Mouse (Mus musculus) heart, postnatal 36 days (tissue): ENCODE measurements around the gene Ntm. TPM values are rescaled to one million over a fixed set of nuclear protein-coding genes. Genes with fewer than 3 reads are reported as not detected.
A peak's percentile ranks its signal among the peaks of the same experiment; 100 is the strongest.

Source experiments
- DNase-seq, 2 experiments: peaks; one replicate each; pipeline ENCODE4 v3.0.0; 2021 to 2022
- intact Hi-C: fragments of 180-260 bp; cut with DNase I; formaldehyde crosslinking; loops from one replicate; pipeline ENCODE4 v1.15.1; 2025
- total RNA-seq, 2 experiments: library from RNA; stranded (reverse); gene quantifications; 2 replicates each; pipeline ENCODE4 v1.2.3; 2021

Gene Ntm
- total RNA-seq, 2 experiments from 2014 or later = 2.0 to 2.6 TPM

GRCm38 (mm10) chr9:29523221-29523620, 439.7 kb downstream of the Ntm start:
- no peak for DNase-seq
- intact Hi-C loops = no loop called here

GRCm38 (mm10) chr9:29519181-29519580, 443.8 kb downstream of the Ntm start:
- no peak for DNase-seq
- intact Hi-C loops = no loop called here

- intact Hi-C loops = no loop called here
- DNase-seq = no peak
These were observed 446.3 kb downstream of the Ntm start for GRCm38 (mm10) chr9:29516688-29517087.

- intact Hi-C loops = no loop called here
- no peak for DNase-seq
These were observed 448.2 kb downstream of the Ntm start for GRCm38 (mm10) chr9:29514588-29515356.

- no peak for DNase-seq
- intact Hi-C loops = no loop called here
These were observed 466.9 kb downstream of the Ntm start for GRCm38 (mm10) chr9:29496002-29496401.

GRCm38 (mm10) chr9:29482272-29482671, 480.7 kb downstream of the Ntm start:
- intact Hi-C loops = no loop called here

GRCm38 (mm10) chr9:29479051-29479450, 483.9 kb downstream of the Ntm start:
- no peak for DNase-seq
- intact Hi-C loops = no loop called here

More at GRCm38 (mm10) chr9:29482272-29482671, 480.7 kb downstream of the Ntm start:
- DNase-seq = no peak

GRCm38 (mm10) chr9:29477219-29477618, 485.7 kb downstream of the Ntm start:
- no peak for DNase-seq
- intact Hi-C loops = no loop called here

- no peak for DNase-seq
- intact Hi-C loops = no loop called here
These were observed 489.5 kb downstream of the Ntm start for GRCm38 (mm10) chr9:29473418-29473817.

GRCm38 (mm10) chr9:29472226-29472625, 490.7 kb downstream of the Ntm start:
- DNase-seq = no peak
- intact Hi-C loops = no loop called here

GRCm38 (mm10) chr9:29464756-29465155, 498.2 kb downstream of the Ntm start:
- DNase-seq = no peak
- intact Hi-C loops = no loop called here

GRCm38 (mm10) chr9:29462970-29463593, 499.9 kb downstream of the Ntm start:
- intact Hi-C loops = no loop called here

GRCm38 (mm10) chr9:29457976-29458572, 504.9 kb downstream of the Ntm start:
- intact Hi-C loops = loop anchor here (1.0 to 5.0 kb wide), 5 partner anchors 47 to 1197 kb away; no protein-coding TSS in a partner anchor
- peak; percentile 58 to 67 for DNase-seq

More at GRCm38 (mm10) chr9:29462970-29463593, 499.9 kb downstream of the Ntm start:
- DNase-seq = no peak

GRCm38 (mm10) chr9:29456014-29456413, 506.9 kb downstream of the Ntm start:
- DNase-seq = no peak
- intact Hi-C loops = loop anchor here (5.0 kb wide), 1 partner anchor 1119 kb away; no protein-coding TSS in a partner anchor

GRCm38 (mm10) chr9:29451232-29451631, 511.7 kb downstream of the Ntm start:
- intact Hi-C loops = no loop called here

GRCm38 (mm10) chr9:29444001-29444400, 518.9 kb downstream of the Ntm start:
- no peak for DNase-seq
- intact Hi-C loops = no loop called here

More at GRCm38 (mm10) chr9:29451232-29451631, 511.7 kb downstream of the Ntm start:
- no peak for DNase-seq

GRCm38 (mm10) chr9:29439401-29439800, 523.5 kb downstream of the Ntm start:
- intact Hi-C loops = no loop called here
- no peak for DNase-seq

- no peak for DNase-seq
- intact Hi-C loops = no loop called here
These were observed 528.3 kb downstream of the Ntm start for GRCm38 (mm10) chr9:29434611-29435010.

- intact Hi-C loops = no loop called here
- no peak for DNase-seq
These were observed 529.0 kb downstream of the Ntm start for GRCm38 (mm10) chr9:29433910-29434309.

- DNase-seq = no peak
- intact Hi-C loops = no loop called here
These were observed 529.8 kb downstream of the Ntm start for GRCm38 (mm10) chr9:29433156-29433555.

- DNase-seq = no peak
- intact Hi-C loops = no loop called here
These were observed 531.4 kb downstream of the Ntm start for GRCm38 (mm10) chr9:29431590-29431989.
